Mouse (Mus musculus) spleen, postnatal 4 days (tissue): ENCODE data around the gene Ncf1.

Experiments
- DNase-seq, 2 experiments: peaks; one replicate each; pipeline ENCODE4 v3.0.0; 2022; ENCODE audit warnings: low spot score in 2 of 2

Ncf1 gene

DNA sequence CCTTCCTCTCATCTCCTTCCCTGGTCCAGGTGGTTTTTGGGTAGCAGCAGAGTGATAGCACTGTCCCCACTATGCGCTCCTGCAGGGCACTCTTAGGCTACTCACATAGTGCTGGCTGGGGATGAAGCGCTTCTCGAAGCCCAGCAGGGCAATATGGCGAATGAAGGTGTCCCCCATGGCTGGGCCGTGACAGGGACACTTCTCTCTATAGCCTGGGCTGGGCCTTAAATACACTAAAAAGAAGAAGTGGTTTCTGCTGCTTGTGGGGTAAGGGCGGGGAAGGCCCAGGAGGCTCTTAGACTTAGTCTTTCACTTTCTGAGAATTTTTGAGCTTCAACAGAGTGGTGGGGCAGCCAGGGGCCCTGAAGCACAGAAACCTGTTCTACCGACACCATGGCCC is at the start of gene Ncf1:
Gene Ncf1 (minus strand): TSS at position 235 of the 400 bp plus-strand sequence.
- DNase-seq = peak; percentile 65 to 82

DNA sequence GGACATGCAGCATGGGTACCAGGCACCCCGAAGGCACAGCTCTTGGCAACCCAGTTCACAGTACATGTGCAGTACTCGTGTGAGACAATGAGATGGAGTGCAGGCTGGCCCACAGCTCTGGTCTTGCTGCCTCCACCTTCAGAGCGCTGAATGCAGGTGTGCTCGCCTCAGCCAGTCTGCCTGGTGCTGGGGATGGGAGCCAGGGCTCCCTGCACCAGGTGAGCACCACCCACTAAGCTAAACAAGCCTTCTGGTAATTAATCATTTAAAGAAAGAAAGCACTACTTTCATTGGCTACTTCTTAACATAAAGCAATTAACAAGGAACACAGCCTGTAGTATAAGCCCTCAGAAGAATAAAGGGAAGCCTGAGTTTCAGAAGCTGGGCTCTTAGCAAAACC is 47.7 kb upstream of the Ncf1 start:
- no peak for DNase-seq

DNA sequence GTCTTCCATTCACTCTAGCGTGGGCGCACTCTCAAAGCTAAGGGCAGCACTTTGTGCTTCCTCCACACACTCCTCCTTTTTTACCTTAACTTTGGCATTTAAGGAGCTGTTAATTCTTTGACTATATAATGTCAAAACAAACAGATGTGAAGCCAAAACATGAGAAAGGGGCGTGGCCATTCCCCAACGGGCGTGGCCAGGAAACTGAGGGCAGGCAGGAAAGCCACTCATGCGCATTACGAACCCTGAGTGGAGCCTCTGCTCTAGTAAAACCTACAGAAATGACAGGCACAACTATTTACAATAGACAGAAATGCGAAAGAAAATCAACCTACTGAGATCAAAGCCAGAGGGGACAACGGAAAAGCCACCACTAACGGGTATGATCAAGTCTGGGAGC is 46.1 kb upstream of the Ncf1 start:
- DNase-seq = no peak

DNA sequence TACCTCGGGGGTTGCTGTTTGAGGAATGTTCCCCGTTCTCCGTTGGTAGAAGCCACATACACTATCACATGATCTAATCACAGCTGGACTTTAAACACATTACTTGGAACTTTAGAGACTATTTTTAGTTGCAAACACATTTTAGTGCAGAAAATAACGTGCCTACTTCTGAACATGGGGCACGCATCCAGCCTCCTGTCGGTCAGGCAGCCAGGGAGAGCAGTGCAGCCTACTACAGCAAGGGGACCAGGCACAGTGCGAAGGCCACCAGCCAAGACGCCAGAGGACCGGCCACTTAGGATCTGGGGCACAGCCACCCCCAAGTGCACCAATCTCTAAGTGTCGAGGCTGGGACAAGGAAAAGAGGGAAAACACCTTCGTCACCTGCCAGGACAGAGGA is 45.6 kb upstream of the Ncf1 start:
- DNase-seq = no peak

DNA sequence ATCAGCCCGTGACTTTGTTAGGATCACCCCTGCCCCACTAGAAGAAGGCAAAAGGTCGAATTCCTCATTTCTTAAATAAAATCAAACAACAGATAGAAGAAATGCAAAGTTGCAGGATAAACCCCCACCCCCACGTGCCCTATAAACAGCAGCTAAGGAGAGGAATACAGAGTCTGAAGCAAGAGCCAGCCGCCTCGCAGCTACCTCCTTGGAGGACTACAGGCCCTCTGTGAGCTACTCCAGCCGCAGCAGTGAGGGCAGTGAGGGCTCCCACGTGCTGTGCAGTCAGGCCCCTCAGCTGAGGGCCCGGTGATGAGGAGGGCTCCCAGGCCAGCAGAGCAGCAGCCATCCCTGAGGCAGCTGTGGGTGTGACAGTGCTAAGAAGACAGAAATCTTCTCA is 44.3 kb upstream of the Ncf1 start:
- no peak for DNase-seq

DNA sequence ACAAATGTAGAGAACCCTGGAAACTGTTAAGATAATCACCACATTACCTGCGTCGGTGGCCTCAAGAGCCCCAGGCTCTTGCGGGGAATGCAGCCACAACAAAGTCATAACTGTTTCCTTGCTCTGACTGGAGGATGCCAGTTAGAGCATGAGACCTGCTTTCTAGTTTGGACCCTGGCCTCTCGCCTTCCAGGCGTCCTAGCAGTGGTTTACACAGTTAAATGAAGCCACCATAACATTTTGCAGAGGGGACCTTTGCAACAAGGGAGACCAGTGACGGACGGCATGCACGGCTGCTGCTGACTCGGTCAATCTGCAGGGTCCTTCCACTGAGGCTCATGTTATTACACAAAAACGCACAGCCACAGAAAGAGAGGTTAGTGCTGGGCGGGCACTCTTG is 43.3 kb upstream of the Ncf1 start:
- DNase-seq = no peak

DNA sequence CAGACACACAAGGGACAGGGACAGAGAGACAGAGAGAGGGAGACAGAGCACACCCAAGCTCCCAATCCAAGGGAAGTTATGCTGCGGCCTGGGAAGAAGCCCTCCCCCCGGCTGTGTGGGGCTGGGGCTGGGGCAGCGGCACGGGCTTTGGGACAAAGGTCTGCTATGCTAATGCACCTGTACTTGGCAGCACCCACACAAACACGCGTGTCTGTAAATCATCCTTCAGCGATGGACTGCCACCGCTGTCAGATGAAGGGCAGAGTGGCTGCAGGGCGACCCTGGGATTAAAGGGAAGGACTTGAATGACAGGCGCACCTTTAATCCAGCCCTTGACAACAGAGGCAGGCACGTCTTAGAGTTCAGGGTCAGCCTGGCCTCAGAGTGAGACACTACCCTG is 42.0 kb upstream of the Ncf1 start:
- DNase-seq = no peak

DNA sequence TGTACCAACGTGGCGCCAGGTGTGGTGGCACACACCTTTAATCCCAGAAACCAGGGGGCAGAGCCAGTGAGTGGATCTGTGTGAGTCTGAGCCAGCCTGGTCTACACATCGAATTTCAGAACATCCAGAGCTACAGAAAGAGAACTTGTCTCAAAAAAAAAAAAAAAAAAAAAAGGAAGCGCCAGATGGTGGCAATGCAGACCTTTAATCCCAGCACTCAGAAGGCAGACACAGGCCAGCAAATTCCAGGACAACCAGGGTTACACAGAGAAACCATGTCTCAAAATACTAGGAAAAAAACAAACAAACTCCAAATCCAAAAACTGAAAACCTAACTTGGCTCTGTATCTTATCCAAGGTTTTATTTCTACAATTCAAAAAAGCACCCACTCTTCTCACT is 41.1 kb upstream of the Ncf1 start:
- no peak for DNase-seq

DNA sequence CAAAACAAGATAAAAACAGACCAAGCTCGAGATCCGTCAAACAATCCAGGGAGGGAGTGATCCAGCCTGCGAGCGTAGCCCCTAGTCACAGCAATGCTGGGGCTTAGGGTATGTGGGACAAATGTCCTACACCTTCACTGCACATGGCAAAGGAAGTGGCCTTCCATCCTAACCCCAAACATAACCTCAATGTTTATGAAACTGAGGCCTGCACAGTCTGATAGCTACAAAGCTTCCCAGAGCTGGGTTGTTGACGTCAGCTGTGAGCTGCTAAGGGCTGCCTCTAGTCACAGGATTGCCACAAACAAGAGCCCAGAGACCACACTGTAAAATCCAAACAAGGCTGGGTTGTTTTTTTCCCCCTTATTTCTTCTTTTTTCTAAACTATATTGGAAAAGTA is 40.3 kb upstream of the Ncf1 start:
- DNase-seq = no peak

DNA sequence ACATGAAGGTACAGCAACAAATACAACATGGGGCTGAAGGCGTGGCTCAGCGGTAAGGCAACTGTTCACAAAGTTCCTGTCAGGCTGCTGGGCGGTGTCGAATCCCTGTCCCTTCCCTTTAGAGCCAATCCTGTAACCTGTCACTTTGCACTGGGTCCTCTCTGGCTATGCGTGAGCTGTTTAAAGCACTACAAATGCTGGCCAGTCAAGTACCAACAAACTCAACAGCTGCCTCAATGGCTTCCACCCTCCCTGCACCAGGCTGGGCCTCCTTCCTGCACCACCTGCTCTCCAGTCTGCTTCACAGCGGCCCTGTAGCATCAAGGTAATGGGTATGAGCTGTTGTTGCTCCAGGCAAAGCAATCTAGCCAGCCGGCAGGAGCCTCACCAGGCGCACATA is 39.3 kb upstream of the Ncf1 start:
- no peak for DNase-seq

DNA sequence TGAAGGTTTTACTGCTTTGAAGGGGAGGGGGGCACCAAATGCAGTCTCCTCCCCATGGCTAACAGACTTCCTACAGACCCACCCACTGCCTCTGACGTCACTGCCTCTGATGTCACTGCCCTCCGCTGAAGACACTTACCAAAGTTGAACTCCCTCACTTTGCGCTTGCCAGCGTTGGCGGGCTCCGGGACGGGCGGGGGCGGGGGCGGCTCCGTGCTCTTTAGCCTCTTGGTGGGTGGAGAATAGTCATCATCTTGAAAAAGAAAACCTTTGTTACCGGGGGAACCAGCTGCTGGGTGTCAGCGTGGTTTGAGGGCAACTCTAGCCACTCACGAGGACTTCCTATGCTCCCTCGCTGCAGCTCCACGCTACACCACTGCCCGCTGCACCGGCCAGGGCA is 37.0 kb upstream of the Ncf1 start:
- DNase-seq = no peak

DNA sequence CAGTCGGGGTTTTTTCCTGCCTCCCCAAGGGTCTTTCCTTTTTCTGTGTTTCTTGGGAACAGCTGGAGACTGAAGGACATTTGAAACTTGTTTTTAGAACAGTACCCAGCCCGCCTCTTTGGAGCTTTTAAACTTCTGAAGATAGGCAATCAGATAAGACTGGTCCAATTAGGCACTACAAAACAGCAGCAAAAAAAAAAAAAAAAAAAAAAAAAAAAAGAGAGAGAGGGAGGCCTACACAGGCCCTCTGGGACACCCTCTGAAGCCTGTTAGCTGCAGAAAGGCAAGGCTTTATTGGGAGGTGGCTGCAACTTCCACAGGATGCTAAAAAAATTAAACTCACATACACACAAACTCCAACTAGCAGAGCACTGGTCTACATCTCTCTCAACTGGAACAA is 36.5 kb upstream of the Ncf1 start:
- DNase-seq = no peak

DNA sequence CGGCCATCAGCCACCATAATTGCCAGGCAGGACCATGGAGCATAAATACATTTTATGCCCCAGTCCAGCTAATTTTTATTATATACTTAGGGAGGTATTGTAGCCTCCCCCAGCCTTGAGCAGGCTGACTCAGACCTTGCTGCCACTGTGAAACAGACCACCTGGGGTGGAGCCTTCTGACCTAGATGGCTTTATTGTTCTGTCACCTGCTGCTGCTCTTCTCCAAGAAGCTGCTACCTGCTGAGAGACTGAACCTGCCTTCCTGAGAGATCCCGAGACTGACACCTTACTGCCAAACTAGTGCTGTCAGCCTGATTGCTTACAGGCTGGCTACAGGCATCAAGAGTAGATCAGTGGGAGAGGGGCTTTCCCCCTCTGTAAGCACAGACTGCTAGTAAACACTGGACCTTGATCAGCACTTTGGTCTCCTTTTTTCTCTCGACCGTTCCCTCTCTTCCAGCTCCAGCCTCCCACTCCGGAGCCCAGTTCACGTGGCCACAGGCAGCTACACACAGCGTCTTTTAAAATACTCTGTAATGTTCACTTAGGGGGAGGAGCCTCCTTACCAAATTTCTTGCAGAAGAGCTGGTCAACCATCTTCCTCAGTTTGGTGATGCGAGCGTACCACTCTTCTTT is 30.7 kb upstream of the Ncf1 start:
- no peak for DNase-seq

DNA sequence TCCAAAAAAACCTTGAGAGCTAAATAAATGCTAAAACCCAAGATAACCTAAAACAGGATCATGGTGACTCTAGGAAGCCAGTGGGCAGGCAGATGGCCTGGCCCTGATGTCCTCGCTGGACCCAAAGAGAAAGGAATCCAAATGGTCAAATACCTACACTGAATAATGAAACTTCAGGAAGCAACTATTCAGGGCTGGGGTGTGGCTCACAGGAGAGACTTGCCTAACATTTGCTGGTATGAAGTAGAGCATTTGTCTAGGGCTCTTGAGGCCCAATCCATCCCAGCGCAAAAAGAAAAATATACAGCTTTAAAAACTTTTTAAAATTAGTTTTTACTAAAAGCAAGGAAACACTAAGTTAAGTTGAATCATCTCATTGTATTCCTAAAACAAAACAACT is 29.5 kb upstream of the Ncf1 start:
- DNase-seq = no peak

DNA sequence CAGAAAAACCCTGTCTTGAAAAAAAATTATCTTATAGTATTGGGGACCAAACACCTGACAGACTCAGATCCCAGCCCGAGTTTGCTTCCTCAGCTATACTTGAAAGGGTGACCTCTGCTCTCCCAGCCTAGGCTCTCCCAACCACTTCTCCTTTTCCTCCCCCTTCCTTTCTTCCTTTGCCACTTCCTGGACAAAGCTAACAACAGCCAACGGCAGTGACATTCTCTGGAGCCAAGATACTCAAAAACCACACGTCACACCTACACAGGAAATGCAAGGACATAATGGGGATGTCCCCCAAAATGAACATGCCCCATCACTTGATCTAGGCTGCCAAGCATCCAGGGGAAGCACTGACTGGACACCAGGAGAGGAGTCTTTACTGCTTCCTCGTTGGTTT is 29.0 kb upstream of the Ncf1 start:
- no peak for DNase-seq

DNA sequence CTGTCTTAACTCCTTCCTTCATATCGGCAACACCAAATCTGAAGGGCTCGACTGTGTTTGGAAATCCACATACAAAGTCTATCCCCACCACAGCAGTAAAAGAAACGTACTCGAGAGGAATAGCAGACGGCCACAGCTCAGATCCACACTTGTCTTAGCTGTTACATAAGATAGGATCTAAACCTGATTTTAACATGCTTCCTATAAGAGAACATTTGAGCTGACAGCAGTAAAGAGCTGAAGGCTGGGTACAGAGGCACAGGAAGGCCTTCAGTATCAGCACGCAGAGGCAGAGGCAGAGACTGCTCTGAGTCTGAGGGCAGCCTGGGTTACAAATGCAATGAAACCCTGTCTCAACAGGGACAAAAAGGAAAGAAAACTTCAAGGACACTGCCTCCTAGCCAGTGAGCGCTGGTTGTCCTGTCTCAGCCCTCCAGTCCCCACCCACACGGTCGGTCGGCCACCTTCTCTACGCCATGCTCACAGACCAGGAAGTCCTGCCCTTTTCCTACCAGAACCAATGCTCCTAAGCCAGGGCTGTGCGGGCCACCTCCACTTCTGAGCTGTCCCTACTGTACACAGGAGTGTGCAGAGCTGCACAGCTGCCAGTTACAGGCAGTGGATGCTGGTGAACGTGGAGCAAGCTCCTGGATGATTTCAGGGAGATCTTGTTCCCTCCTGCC is 28.1 kb upstream of the Ncf1 start:
- DNase-seq = no peak

DNA sequence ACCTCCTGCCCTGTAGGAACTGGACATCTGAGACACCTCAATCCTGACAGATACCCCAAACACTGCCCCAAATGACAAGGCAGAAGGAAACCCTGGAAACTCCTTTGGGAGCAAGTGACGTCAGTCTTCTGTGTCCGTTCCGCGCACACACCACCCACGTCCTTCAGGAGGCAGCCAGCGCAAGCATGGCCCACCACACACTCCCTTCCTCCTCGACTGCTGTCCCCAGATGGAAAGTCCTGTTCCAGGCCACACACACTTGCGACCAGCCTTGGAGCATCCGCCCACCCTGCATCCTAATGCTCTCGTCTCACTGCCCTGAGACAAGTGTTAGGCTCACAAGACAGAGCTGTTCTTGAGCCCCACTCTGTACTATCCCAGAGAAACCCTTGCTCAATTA is 25.9 kb upstream of the Ncf1 start:
- DNase-seq = no peak

DNA sequence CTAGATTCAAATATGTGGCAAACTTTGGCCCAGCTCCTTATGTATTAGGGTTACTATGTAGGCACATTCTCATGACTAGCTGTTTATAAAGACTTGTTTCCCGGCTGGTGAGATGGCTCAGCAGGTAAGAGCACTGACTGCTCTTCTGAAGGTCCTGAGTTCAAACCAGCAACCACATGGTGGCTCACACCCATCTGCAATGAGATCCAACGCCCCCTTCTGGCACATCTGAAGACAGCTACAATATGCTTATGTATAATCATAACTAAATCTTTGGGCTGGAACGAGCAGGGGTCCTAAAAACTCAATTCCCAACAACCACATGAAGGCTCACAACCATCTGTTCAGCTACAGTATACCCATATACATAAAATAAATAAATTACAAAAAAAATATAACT is 24.4 kb upstream of the Ncf1 start:
- DNase-seq = no peak

DNA sequence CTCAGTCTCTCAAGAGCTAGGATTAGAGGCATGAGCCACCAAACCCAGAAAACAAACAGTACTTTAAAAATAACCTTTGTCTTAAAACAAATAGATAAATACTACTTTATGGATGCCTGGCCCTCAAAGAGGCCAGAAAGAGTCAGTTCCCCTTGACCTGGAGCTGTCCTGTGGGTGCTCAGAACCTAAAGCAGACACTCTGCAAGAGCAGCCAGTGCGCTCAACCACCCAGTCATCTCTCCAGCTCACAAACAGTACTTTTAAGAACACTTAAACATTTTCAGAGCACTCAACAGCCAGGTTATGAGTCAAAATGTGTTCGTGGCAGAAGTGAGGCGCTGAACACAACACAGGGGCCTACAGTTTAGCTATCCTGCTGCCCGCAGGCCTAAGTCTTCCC is 21.7 kb upstream of the Ncf1 start:
- no peak for DNase-seq

DNA sequence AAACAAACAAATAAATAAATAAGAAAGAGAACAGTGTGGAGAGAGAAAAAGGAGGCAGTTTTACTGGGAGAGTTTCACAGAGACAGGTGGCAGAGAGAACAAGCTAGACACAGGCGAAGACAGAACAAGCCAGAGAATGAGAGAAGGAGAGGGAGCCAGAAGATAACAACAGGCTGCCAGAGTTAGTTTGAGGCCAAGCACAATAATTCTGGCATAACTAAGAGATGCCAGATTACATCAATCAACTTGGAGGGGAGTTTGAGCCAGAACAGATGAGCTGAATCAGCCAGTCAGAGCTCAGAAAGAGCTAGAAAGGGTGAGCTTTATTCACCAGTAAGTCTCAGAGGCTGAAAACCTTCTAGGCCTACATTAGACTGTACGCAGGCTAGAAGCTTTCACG is 21.2 kb upstream of the Ncf1 start:
- no peak for DNase-seq

DNA sequence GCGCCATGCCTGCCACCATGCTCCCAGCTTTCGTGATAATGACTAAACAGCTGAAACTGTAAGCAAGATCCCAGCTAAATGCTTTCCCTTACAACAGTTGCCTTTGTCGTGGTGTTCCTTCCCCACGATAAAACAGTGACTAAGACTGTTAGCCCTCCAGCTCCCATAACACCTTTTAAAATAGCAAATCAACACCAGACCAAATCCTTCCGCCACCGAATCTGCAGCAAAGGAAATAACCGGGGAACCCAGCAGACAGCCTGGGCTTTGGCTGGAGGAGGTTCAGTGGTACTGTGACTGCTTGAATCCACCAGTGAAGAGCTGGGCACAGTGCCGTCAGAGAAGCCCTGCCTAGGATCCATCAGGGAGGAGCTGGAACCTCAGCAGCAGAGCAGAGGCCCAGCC is 19.8 kb upstream of the Ncf1 start:
- no peak for DNase-seq

DNA sequence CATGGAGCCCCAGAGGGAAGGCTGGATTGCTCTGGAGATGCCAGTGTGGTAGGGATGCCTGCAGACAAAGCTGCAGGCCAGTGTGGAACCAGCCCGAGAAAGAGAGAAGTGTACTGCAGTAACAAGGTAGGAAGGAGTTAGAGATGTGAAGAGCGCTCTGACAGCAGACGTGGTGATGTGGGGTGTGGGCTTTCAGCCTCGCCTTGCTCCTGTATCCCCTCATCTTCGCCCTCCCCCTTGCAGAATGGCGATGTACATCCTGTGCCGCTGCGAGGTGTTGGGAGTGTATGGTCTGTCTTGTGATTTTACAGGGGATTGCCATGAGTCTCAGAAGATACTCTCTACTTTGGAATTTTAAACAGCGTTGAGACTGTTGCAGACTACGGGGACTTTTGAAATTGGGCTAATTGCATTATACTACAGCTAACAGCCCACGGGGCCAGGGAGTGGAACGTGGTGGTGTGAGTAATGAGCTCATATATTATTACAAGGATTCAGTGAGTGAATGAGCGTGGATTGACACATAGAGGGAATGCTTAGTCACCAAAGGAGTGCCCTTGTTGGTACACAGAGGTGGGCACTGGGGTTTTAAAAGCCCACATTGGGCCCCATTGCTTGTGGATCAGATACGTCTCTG is 19.3 kb upstream of the Ncf1 start:
- no peak for DNase-seq

DNA sequence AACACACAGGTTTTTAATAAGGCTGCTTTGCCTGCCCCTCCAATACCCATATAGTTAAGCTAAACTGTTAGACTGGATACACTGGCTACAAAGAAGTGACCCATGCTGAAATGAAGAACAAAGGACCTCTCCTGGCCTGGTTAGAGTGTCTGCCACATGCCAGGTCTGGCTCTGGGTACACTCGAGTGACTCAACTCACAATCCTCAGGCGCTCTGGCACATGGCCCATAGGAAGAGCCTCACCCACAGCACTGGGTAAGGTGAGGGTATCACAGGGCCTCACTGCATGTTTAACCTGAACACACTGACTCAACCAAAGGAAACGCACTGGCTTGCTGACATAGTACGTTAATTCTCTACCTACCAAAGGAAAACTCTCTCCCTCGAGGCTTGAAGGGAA is 16.7 kb upstream of the Ncf1 start:
- DNase-seq = no peak

DNA sequence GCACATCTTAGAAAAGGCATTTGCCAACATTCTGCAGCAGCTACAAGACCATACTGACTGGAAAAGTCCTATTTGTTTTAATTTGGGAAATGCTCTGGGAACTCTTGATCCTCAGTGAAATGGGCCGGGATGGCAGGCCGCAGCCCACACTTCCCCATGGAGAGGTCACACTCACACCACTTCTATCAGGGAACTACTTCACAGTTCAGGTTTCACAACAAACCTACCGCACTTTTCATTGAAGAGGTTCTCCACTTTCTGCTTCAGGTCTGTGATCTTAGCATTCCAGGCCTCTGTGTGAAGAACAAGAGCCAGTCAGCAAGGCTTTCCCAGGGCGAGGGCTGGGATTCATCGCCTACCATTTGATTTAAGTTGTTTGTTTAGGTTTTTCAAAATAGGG is 15.5 kb upstream of the Ncf1 start:
- DNase-seq = no peak
